ENCODE assay signal across 10 mouse cellular contexts in genomic region chr8:57532223-57532622, GRCm38 (mm10). TPM values are rescaled to one million over a fixed set of nuclear protein-coding genes. Genes with fewer than 3 reads are reported as not detected.
DNase-seq lines count a peak whose midpoint lies in the region; ATAC-seq and TF ChIP-seq lines count a peak whose summit lies in the region.
"Had no signal": no experiment of that assay in that cellular context is flagged by ENCODE, and none has a peak within 500 bp of the region (broad histone marks: within the 10 kb centered on the region; RNA-seq: fewer than 3 reads in every experiment).

No protein-coding gene starts in this region.

- WGBS in forebrain, embryonic 14.5 days: 58% methylated on average over 2 of the region's 2 CpGs
- WGBS in forebrain, embryonic 16.5 days: 38% methylated on average over 2 of the region's 2 CpGs
- WGBS in liver, embryonic 14.5 days (ENCODE audit: insufficient replicate concordance): 45% methylated on average over 2 of the region's 2 CpGs
- WGBS in liver, embryonic 12.5 days (ENCODE audit: insufficient replicate concordance): 51% methylated on average over 2 of the region's 2 CpGs
- 39% methylated on average over 2 of the region's 2 CpGs for WGBS in heart, embryonic 11.5 days (ENCODE audit: insufficient replicate concordance)

- peaks cover 11% of the 10 kb centered on the region; the same call in 1 of the 2 replicates for H3K36me3 ChIP-seq in forebrain, embryonic 14.5 days (ENCODE audit: control insufficient read depth, insufficient read depth, low read length)
- peaks cover 4% of the 10 kb centered on the region; the same call in 1 of the 2 replicates for H3K36me3 ChIP-seq in forebrain, embryonic 16.5 days (ENCODE audit: control insufficient read depth, insufficient read depth)
- no peaks in the 10 kb centered on the region for H3K36me3 ChIP-seq in liver, embryonic 14.5 days (replicated peaks; ENCODE audit: control insufficient read depth, insufficient read depth, low read depth)
- H3K36me3 ChIP-seq in liver, embryonic 12.5 days: peaks cover 30% of the 10 kb centered on the region
- no peaks in the 10 kb centered on the region for H3K36me3 ChIP-seq in heart, embryonic 11.5 days (ENCODE audit: control insufficient read depth, insufficient read depth, low read length)

- no peaks in the 10 kb centered on the region for H3K9me3 ChIP-seq in forebrain, embryonic 14.5 days (replicated peaks; ENCODE audit: control insufficient read depth, low read length)
- H3K9me3 ChIP-seq in forebrain, embryonic 16.5 days (ENCODE audit: control insufficient read depth, low read length): no peaks in the 10 kb centered on the region
- H3K9me3 ChIP-seq in liver, embryonic 14.5 days (ENCODE audit: control insufficient read depth, low read length): no peaks in the 10 kb centered on the region
- no peaks in the 10 kb centered on the region for H3K9me3 ChIP-seq in liver, embryonic 12.5 days (replicated peaks)
- H3K9me3 ChIP-seq in heart, embryonic 11.5 days (replicated peaks; ENCODE audit: control insufficient read depth, low read length): no peaks in the 10 kb centered on the region
- H3K9me3 ChIP-seq: forebrain, embryonic 10.5 days; intestine, embryonic 15.5 days had no signal

- no peak for TF ChIP-seq EP300 in liver, embryonic 14.5 days (IDR thresholded peaks at IDR 0.05; ENCODE audit: low read depth)

- no peaks in the 10 kb centered on the region for H3K4me1 ChIP-seq in forebrain, embryonic 14.5 days (ENCODE audit: control insufficient read depth, insufficient read depth, low read length)
- 0 out of 2 replicates have a peak, but pooled peaks cover 4% of the 10 kb centered on the region for H3K4me1 ChIP-seq in forebrain, embryonic 16.5 days (replicated peaks; ENCODE audit: control insufficient read depth, insufficient read depth, low read length)
- H3K4me1 ChIP-seq in liver, embryonic 14.5 days (replicated peaks; ENCODE audit: control insufficient read depth in 2 of 2, insufficient read depth in 2 of 2, low read length in 1 of 2): 0 out of 4 replicates have a peak, but pooled peaks cover 0 to 3% of the 10 kb centered on the region in 2 experiments
- peaks cover 5% of the 10 kb centered on the region; the same call in 1 of the 2 replicates for H3K4me1 ChIP-seq in liver, embryonic 12.5 days
- no peaks in the 10 kb centered on the region for H3K4me1 ChIP-seq in heart, embryonic 11.5 days (ENCODE audit: control insufficient read depth, insufficient read depth, low read length)
- H3K4me1 ChIP-seq: forebrain, embryonic 10.5 days; intestine, embryonic 15.5 days had no signal

- peak; percentile 45; the same call in 1 of the 2 replicates for ATAC-seq in forebrain, embryonic 14.5 days
- ATAC-seq in forebrain, embryonic 16.5 days: no peak
- no peak for ATAC-seq in liver, embryonic 14.5 days (ENCODE audit: insufficient read depth)
- ATAC-seq in liver, embryonic 12.5 days: no peak
- no peak for ATAC-seq in heart, embryonic 11.5 days (replicated peaks; ENCODE audit: insufficient number of reproducible peaks, low FRiP score, low TSS enrichment)
- ATAC-seq: intestine, embryonic 15.5 days had no signal

- peak; percentile 49 for TF ChIP-seq CTCF in liver, embryonic 14.5 days (IDR thresholded peaks at IDR 0.05; ENCODE audit: low read depth)

- H3K4me3 ChIP-seq in forebrain, embryonic 14.5 days (ENCODE audit: low read depth, low read length): no peak overlapping the region
- no peak overlapping the region for H3K4me3 ChIP-seq in forebrain, embryonic 16.5 days (replicated peaks; ENCODE audit: low read length)
- no peak overlapping the region for H3K4me3 ChIP-seq in liver, embryonic 14.5 days (ENCODE audit: insufficient read depth in 1 of 2, low read depth in 2 of 2, low read length in 2 of 2)
- H3K4me3 ChIP-seq in liver, embryonic 12.5 days: no peak overlapping the region
- H3K4me3 ChIP-seq in heart, embryonic 11.5 days (ENCODE audit: low read depth, low read length): no peak overlapping the region
- H3K4me3 ChIP-seq: forebrain, embryonic 10.5 days; intestine, embryonic 15.5 days had no signal

- H3K4me2 ChIP-seq in forebrain, embryonic 14.5 days (ENCODE audit: low read length): no peak overlapping the region
- H3K4me2 ChIP-seq in forebrain, embryonic 16.5 days (ENCODE audit: low read length): no peak overlapping the region
- no peak overlapping the region for H3K4me2 ChIP-seq in liver, embryonic 14.5 days (ENCODE audit: low read depth)
- no peak overlapping the region for H3K4me2 ChIP-seq in liver, embryonic 12.5 days
- no peak overlapping the region for H3K4me2 ChIP-seq in heart, embryonic 11.5 days
- H3K4me2 ChIP-seq: intestine, embryonic 15.5 days had no signal

- no peaks in the 10 kb centered on the region for H3K27me3 ChIP-seq in forebrain, embryonic 14.5 days (replicated peaks; ENCODE audit: control insufficient read depth, insufficient read depth, low read length)
- no peaks in the 10 kb centered on the region for H3K27me3 ChIP-seq in forebrain, embryonic 16.5 days (replicated peaks; ENCODE audit: control insufficient read depth, insufficient read depth, low read length)
- H3K27me3 ChIP-seq in liver, embryonic 14.5 days (ENCODE audit: control insufficient read depth, insufficient read depth, low read length): no peaks in the 10 kb centered on the region
- H3K27me3 ChIP-seq in liver, embryonic 12.5 days (replicated peaks): no peaks in the 10 kb centered on the region
- no peaks in the 10 kb centered on the region for H3K27me3 ChIP-seq in heart, embryonic 11.5 days (ENCODE audit: control insufficient read depth, insufficient read depth, low read length)
- H3K27me3 ChIP-seq: intestine, embryonic 15.5 days had no signal

- DNase-seq in forebrain, embryonic 14.5 days (ENCODE audit: low spot score): peak; percentile 55
- DNase-seq in liver, embryonic 14.5 days (ENCODE audit: low read depth in 3 of 3, low spot score in 3 of 3): no peak
- DNase-seq in CD4-positive helper T cell, adult 2 months (ENCODE audit: low read depth, low spot score): peak; percentile 18
- peak; percentile 62 for DNase-seq in brain, adult 2 months (ENCODE audit: low read depth, low spot score)
- DNase-seq in urinary bladder, postnatal 14 days (ENCODE audit: low spot score): no peak

- H3K27ac ChIP-seq in forebrain, embryonic 14.5 days (ENCODE audit: low read depth, low read length): no peak overlapping the region
- H3K27ac ChIP-seq in forebrain, embryonic 16.5 days (ENCODE audit: low read length): no peak overlapping the region
- no peak overlapping the region for H3K27ac ChIP-seq in liver, embryonic 14.5 days
- no peak overlapping the region for H3K27ac ChIP-seq in liver, embryonic 12.5 days
- H3K27ac ChIP-seq in heart, embryonic 11.5 days (ENCODE audit: low read depth, low read length): no peak overlapping the region
- H3K27ac ChIP-seq: forebrain, embryonic 10.5 days; intestine, embryonic 15.5 days had no signal

- H3K9ac ChIP-seq in forebrain, embryonic 14.5 days (ENCODE audit: low read length): no peak overlapping the region
- H3K9ac ChIP-seq in forebrain, embryonic 16.5 days (replicated peaks; ENCODE audit: low read depth, low read length): no peak overlapping the region
- H3K9ac ChIP-seq in liver, embryonic 14.5 days (replicated peaks): no peak overlapping the region
- no peak overlapping the region for H3K9ac ChIP-seq in liver, embryonic 12.5 days
- no peak overlapping the region for H3K9ac ChIP-seq in heart, embryonic 11.5 days (ENCODE audit: low read depth, low read length)
- H3K9ac ChIP-seq: intestine, embryonic 15.5 days had no signal

RNA-seq across cellular contexts. Expression of gene Hmgb2, which starts 20.5 kb away (rescaled TPM):
- 186 and 201 TPM in 2 replicates for polyA plus RNA-seq in forebrain, embryonic 14.5 days (2014; fragmentation: Nextera tagmentation; extraction: Ambion mirVana)
- polyA plus RNA-seq in forebrain, embryonic 16.5 days (2015; fragmentation: Nextera tagmentation; extraction: Ambion mirVana): 168 and 177 TPM in 2 replicates
- polyA plus RNA-seq in liver, embryonic 14.5 days (2012; rRNA removed): 74.6 and 191 TPM in 2 replicates
- 280 and 300 TPM in 2 replicates for polyA plus RNA-seq in liver, embryonic 14.5 days (2014; fragmentation: Nextera tagmentation; extraction: Ambion mirVana)
- 380 and 430 TPM in 2 replicates for polyA plus RNA-seq in liver, embryonic 12.5 days (2016; fragmentation: Nextera tagmentation; extraction: Ambion mirVana)
- polyA plus RNA-seq in heart, embryonic 11.5 days (2014; fragmentation: Nextera tagmentation; extraction: Ambion mirVana): 288 and 289 TPM in 2 replicates

RNA-seq across cellular contexts. Expression of gene Sap30, which starts 44.6 kb away (rescaled TPM):
- polyA plus RNA-seq in forebrain, embryonic 14.5 days (2014; fragmentation: Nextera tagmentation; extraction: Ambion mirVana): 87.4 and 91.1 TPM in 2 replicates
- polyA plus RNA-seq in forebrain, embryonic 16.5 days (2015; fragmentation: Nextera tagmentation; extraction: Ambion mirVana): 53.1 and 64.3 TPM in 2 replicates
- polyA plus RNA-seq in liver, embryonic 14.5 days (2012; rRNA removed): 7.5 and 10.6 TPM in 2 replicates
- polyA plus RNA-seq in liver, embryonic 14.5 days (2014; fragmentation: Nextera tagmentation; extraction: Ambion mirVana): 14.0 and 14.4 TPM in 2 replicates
- polyA plus RNA-seq in liver, embryonic 12.5 days (2016; fragmentation: Nextera tagmentation; extraction: Ambion mirVana): 26.9 and 27.8 TPM in 2 replicates
- polyA plus RNA-seq in heart, embryonic 11.5 days (2014; fragmentation: Nextera tagmentation; extraction: Ambion mirVana): 48.6 and 50.4 TPM in 2 replicates

Comparison
In these comparisons a context has a peak if more than half of its experiments do, and no peak if none do; other contexts are left out.
1. DNase-seq: peak in forebrain, embryonic 14.5 days (single experiment), CD4-positive helper T cell, adult 2 months (single experiment) and brain, adult 2 months (single experiment); none in liver, embryonic 14.5 days (0 of 3) and urinary bladder, postnatal 14 days (single experiment).